Mouse (Mus musculus): ENCODE results near the gene Fam81a.
A peak's percentile ranks its signal among the peaks of the same experiment; 100 is the strongest.

Gene Fam81a

DNA sequence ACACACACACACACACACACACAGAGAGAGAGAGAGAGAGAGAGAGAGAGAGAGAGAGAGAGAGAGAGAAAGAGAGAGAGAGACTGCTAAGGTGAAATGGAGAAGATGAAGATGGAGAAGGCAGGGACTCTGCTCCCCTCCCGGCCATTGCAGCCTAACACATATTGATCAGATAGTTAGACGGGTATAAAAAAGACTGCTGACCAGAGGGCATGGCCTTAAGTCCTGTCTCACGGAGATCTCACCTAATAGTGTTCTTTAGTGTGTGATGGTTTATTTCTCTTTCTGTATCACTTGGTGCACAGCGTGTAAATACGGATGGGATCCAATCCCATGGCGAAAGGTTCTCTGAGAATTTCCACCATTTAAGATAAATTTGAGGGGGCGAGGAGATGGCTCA is at the start of gene Fam81a:
Gene Fam81a (minus strand): TSS at position 101 of the 400 bp plus-strand sequence.
- DNase-seq = no peak

DNA sequence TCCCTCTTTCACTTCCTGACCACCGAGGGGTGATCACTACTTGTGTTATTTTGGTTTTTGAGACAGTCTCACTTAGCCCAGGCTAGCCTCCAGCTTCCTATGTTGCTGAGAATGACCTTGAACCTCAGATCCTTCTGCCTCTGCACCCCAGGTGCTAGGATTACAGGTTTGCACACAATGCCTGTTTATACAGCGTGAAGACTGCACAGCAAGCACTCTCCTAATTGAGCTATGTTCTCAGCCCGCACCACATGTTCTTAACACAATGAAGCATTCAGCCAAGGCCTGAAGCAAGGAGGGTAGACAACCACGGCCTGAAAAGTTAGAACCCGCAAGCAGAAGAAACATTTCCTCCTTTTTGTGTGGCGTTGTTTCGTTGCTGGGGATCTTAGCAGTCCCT is 40.3 kb upstream of the Fam81a start:
- DNase-seq = no peak

- no peak for DNase-seq
Measured at GRCm38 (mm10) chr9:70181719-70182118, 39.4 kb upstream of the Fam81a start.

DNA sequence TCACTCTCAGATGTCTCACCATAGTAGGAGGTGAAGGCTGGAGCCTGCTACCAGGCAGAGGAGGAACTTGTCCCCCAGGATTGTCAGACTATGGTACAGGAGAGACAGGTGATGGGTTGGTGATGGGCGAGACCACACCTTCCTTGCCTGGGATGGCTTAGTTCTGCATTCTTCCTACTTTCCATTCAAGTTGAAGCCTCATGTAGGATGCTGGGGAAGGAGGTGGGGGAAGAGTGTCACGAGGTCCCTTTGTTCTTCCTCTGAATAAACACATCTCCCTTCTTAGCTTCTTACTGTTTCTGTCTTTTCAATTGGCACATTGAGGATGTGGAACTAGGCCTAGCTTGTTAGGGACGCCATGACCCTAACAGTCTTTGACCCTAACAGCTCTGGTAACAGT is 33.9 kb upstream of the Fam81a start:
- DNase-seq = no peak

GRCm38 (mm10) chr9:70174896-70175295 is 32.5 kb upstream of the Fam81a start:
- DNase-seq = no peak

- DNase-seq = no peak
Measured at GRCm38 (mm10) chr9:70174291-70174848, 32.0 kb upstream of the Fam81a start.

- DNase-seq = peak; percentile 20
Measured at GRCm38 (mm10) chr9:70168973-70169372, 26.6 kb upstream of the Fam81a start.

DNA sequence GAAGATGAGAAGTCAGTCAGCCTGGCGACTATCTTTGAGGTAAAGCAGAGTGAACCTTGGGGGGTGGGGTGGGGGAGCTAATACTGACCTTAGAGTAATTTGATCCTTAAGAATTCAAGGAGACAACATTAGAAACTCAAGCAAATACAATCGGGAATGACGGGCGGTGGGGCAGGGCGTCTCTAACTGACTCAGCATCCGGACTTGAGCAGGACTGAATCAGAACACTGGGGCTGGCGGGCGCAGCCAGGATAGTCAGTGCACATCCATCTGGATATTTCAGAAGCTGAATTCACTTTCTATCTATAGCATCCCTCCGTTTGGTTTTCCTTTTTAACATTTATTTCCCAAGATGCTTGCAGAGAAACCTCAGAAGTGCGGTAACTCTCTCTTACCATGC is 17.7 kb upstream of the Fam81a start:
- DNase-seq = no peak

GRCm38 (mm10) chr9:70147618-70148017 is 5.3 kb upstream of the Fam81a start:
- peak; percentile 18 for DNase-seq

DNA sequence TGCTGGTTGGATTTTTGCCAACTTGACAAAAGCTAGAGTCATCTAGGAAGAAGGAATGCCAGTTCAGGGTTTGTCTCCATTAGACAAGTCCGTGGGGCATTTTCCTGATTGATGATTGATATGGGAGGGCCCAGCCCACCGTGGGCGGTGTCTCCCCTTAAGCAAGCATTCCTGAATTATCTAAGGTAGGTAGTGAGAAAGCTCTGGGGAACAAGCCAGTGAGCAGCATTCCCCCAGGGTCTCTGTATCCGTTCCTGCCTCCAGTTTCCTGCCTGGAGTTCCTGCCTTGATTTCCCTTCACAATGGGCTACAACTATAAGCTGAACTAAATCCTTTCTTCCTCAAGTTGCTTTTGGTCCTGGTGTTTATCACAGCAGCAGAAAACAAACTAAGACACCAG is 3.1 kb upstream of the Fam81a start:
- DNase-seq = no peak

GRCm38 (mm10) chr9:70143326-70143725 is 966 bp upstream of the Fam81a start:
- DNase-seq = no peak

GRCm38 (mm10) chr9:70141885-70142326 is 454 bp downstream of the Fam81a start:
- DNase-seq = no peak

GRCm38 (mm10) chr9:70140871-70141796 is 1.2 kb downstream of the Fam81a start:
- peak; percentile 38 for DNase-seq

- no peak for DNase-seq
Measured at GRCm38 (mm10) chr9:70140340-70140739, 2.0 kb downstream of the Fam81a start.

- no peak for DNase-seq
Measured at GRCm38 (mm10) chr9:70139331-70139885, 3.0 kb downstream of the Fam81a start.

DNA sequence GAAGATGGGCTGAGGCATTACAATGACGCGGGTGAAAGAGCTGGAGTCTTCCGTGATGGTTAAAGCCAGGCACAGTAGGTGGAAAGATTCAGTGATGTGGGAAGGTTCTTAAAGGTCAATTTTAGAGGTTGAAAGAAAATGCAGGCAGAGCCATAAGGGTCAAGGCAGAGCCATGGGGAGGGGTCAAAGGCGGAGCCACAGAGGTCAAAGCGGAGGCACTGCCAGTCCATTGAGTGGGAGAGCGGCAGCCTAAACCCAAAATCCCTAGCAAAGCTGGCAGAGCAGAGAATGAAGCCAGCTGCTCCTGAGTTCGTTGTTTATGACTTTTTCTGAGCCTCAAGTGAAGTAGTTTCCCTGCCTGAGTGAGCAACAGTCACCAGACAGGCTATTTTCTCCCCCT is 3.8 kb downstream of the Fam81a start:
- DNase-seq = no peak

DNA sequence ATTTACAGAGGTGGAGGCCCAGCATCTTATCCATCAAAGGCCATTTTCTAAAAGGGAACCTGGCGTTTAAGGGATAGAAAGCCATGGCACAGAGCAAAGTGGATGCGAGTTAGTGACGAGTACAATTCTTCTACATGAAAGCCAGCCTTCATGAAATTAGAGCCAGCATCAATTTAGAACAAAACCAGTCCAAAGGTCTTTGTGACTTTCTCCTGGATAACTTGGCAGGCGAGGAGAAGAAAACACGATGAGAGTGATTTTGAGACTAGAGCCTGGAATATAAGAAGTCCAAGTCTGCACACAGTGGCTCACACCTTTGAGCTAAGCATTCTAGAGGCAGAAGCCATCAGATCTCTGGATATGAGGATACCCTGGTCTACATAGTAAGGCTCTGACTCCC is 4.4 kb downstream of the Fam81a start:
- no peak for DNase-seq

DNA sequence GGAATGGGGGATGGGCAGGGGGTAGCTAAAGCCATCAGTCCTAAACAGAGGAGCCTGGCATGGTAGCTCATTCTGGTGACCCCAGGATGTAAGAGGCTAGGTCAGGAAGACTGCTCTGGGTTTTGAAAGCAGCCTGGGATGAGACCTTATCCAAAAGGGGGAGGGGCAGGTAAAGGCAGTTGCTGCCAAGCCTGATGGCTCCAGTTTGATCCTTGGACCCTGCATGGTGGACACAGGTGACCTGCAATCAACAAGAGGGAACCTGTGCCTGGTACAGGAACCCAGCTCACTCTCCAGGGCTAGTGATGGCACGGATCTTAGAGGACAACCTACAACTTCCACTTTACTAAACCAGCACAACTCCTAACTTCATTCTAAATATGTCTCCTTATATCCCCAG is 7.2 kb downstream of the Fam81a start:
- no peak for DNase-seq

- DNase-seq = no peak
Measured at GRCm38 (mm10) chr9:70134716-70135115, 7.6 kb downstream of the Fam81a start.

DNA sequence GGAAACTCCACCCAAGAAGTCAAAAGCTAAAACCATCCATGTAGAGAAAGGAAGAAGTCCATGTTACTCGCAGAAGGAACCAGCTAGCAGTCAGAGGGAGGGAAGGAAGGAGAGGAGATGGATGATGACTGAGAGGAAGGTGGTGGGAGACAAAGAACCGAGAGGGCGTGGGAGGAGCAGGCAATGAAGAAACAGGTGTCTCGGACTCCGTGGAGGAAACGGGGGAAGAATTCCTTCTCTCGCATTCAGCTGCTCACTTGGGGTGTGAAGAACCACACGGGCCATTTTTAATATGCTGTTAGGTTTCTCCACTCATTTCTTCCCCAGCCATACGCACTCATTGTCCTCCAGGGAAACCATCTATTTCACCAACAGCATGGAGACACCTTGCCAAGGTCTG is 8.1 kb downstream of the Fam81a start:
- DNase-seq = no peak

DNA sequence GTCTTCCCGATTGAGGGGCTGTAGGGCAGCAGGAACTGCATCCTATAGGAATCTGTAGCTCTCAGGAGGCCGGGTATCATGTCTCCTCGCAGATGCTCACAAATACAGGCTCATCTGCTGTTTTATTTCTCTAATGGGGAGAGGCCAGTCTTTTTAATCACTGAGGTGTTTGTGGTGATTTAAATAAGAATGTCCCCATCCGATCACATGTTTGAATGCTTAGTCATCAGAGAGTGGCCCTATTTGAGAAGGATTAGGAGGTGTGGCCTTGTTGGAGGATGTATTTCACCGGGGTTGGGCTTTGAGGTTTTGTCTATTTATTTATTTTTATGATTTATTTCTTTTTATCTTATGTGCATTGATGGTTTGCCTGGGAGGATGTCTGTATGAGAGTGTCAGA is 11.6 kb downstream of the Fam81a start:
- no peak for DNase-seq

GRCm38 (mm10) chr9:70111869-70112286 is 30.5 kb downstream of the Fam81a start:
- DNase-seq = no peak

DNA sequence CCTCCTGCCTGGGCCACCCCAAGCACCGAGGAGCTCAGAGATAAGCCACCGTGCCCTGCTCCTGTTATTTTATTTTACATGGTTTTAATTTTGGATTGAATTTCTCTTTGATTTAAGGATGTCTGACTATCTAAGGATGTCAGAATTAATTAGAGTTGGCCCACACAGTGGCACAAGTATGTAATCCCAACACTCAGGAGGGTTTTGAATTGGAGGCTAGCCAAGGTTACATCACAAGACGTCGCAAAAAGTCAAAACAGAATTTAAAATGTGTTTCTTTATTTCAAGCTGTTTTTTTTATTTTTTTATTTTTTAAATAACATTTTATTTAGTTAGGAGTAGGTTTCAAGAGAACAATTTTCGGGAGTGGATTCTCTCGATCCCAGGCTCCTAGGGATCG is 31.5 kb downstream of the Fam81a start:
- DNase-seq = no peak

- peak; percentile 71 for DNase-seq
Measured at GRCm38 (mm10) chr9:70109279-70109678, 33.1 kb downstream of the Fam81a start.

Data from liver (tissue).